Mouse (Mus musculus) CH12.LX (cell line): ENCODE data around the gene Ptges. TPM values are rescaled to one million over a fixed set of nuclear protein-coding genes. Genes with fewer than 3 reads are reported as not detected.

ENCODE experiments used
- DNase-seq: peaks from one replicate; pipeline ENCODE4 v3.0.0-alpha.2; 2013; ENCODE audit errors: extremely low read depth
- H3K27ac ChIP-seq: 2 replicates; pipeline ENCODE4 v1.5.1; 2012; ENCODE audit warnings: low read depth, mild to moderate bottlenecking, control low read depth, moderate library complexity; ENCODE audit not compliant: insufficient read depth
- H3K27me3 ChIP-seq: replicated peaks from 2 replicates; pipeline ENCODE3; 2012; ENCODE audit warnings: inconsistent platforms
- H3K36me3 ChIP-seq, 2 experiments: replicated peaks in 1 of 2; 2 replicates each; pipeline versions ENCODE3 to v1.6.1; 2012; ENCODE audit warnings: inconsistent platforms in 1 of 2, low read length in 1 of 2, mild to moderate bottlenecking in 1 of 2, mixed read lengths in 1 of 2, moderate library complexity in 1 of 2; ENCODE audit not compliant: control insufficient read depth in 1 of 2, insufficient read depth in 1 of 2
- H3K4me1 ChIP-seq, 2 experiments: 2 replicates each; pipeline ENCODE4 v1.6.1; 2012; ENCODE audit warnings: inconsistent platforms in 1 of 2, moderate library complexity in 1 of 2; ENCODE audit not compliant: insufficient read depth in 2 of 2, control insufficient read depth in 1 of 2
- H3K4me2 ChIP-seq: 2 replicates; pipeline ENCODE4 v1.6.1; 2012; ENCODE audit warnings: low read depth, mild to moderate bottlenecking, control low read depth; ENCODE audit not compliant: poor library complexity, insufficient read depth, severe bottlenecking
- H3K4me3 ChIP-seq, 3 experiments: fragments of 150-350 bp in 1 of 3; sonication (generic) in 1 of 3; replicated peaks in 1 of 3; 2 replicates each; pipeline versions ENCODE3 to v1.5.1; 2011 to 2012; ENCODE audit warnings: low read depth in 2 of 3, low read length in 2 of 3, mild to moderate bottlenecking in 2 of 3, moderate library complexity in 2 of 3, control low read depth in 1 of 3, improper control_type of control experiment in 1 of 3, inconsistent platforms in 1 of 3, mixed read lengths in 1 of 3; ENCODE audit not compliant: poor library complexity in 1 of 3
- H3K79me2 ChIP-seq: replicated peaks from 2 replicates; pipeline ENCODE4 v1.6.1; 2012; ENCODE audit warnings: mild to moderate bottlenecking, moderate library complexity; ENCODE audit not compliant: control insufficient read depth, poor library complexity, insufficient read depth, severe bottlenecking; ENCODE audit errors: extremely low read depth
- H3K9ac ChIP-seq: 2 replicates; pipeline ENCODE4 v1.6.1; 2012; ENCODE audit warnings: low read depth, mild to moderate bottlenecking, control low read depth, moderate library complexity; ENCODE audit not compliant: insufficient read depth
- H3K9me3 ChIP-seq: replicated peaks from 2 replicates; pipeline ENCODE3; 2012; ENCODE audit warnings: low read length, inconsistent platforms, mixed read lengths
- BHLHE40 ChIP-seq: IDR thresholded peaks from 2 replicates; pipeline ENCODE4 v1.6.1; 2011; ENCODE audit warnings: mild to moderate bottlenecking, low read depth, low read length, improper control_type of control experiment
- CHD1 ChIP-seq: IDR thresholded peaks from 2 replicates; pipeline ENCODE4 v1.6.1; 2012; ENCODE audit warnings: low read depth, low read length, improper control_type of control experiment, inconsistent platforms
- GABPA ChIP-seq: IDR thresholded peaks from 2 replicates; pipeline ENCODE4 v1.6.1; 2012; ENCODE audit warnings: low read depth, low read length, improper control_type of control experiment, inconsistent platforms; ENCODE audit not compliant: insufficient replicate concordance
- HCFC1 ChIP-seq: IDR thresholded peaks from 2 replicates; pipeline ENCODE4 v1.6.1; 2012; ENCODE audit warnings: low read depth, mild to moderate bottlenecking, inconsistent platforms, low read length, improper control_type of control experiment
- IRF4 ChIP-seq: IDR thresholded peaks from 2 replicates; pipeline ENCODE4 v1.6.1; 2014; ENCODE audit warnings: low read depth, mild to moderate bottlenecking, inconsistent platforms, low read length, improper control_type of control experiment
- JUN ChIP-seq: IDR thresholded peaks from 2 replicates; pipeline ENCODE4 v1.6.1; 2011; ENCODE audit warnings: low read depth, mild to moderate bottlenecking, low read length, improper control_type of control experiment, moderate library complexity; ENCODE audit not compliant: insufficient read depth
- MAZ ChIP-seq: IDR thresholded peaks from 2 replicates; pipeline ENCODE4 v1.6.1; 2012; ENCODE audit warnings: low read depth, mild to moderate bottlenecking, inconsistent platforms, low read length, improper control_type of control experiment, moderate library complexity
- MXI1 ChIP-seq: IDR thresholded peaks from 2 replicates; pipeline ENCODE4 v1.6.1; 2011; ENCODE audit warnings: mild to moderate bottlenecking, low read depth, low read length, improper control_type of control experiment
- NELFE ChIP-seq: IDR thresholded peaks from 2 replicates; pipeline ENCODE4 v1.6.1; 2011; ENCODE audit warnings: low read depth, low read length, improper control_type of control experiment
- POLR2A ChIP-seq: IDR thresholded peaks from 2 replicates; pipeline ENCODE4 v1.6.1; 2011; ENCODE audit warnings: low read depth, mild to moderate bottlenecking, improper control_type of control experiment, low read length
- POLR2AphosphoS2 ChIP-seq: IDR thresholded peaks from 2 replicates; pipeline ENCODE4 v1.6.1; 2011; ENCODE audit warnings: low read depth, low read length, improper control_type of control experiment
- SMC3 ChIP-seq: IDR thresholded peaks from 2 replicates; pipeline ENCODE4 v1.6.1; 2011; ENCODE audit warnings: low read depth, low read length, improper control_type of control experiment
- TBP ChIP-seq: conservative IDR thresholded peaks from 2 replicates; pipeline ENCODE4 v1.6.1; 2011; ENCODE audit warnings: low read depth, low read length, improper control_type of control experiment
- TCF12 ChIP-seq: IDR thresholded peaks from 2 replicates; pipeline ENCODE4 v1.6.1; 2014; ENCODE audit warnings: low read depth, mild to moderate bottlenecking, inconsistent platforms, low read length, improper control_type of control experiment
- UBTF ChIP-seq: IDR thresholded peaks from 2 replicates; pipeline ENCODE4 v1.6.1; 2012; ENCODE audit warnings: low read depth, mild to moderate bottlenecking, inconsistent platforms, low read length, improper control_type of control experiment, moderate library complexity
- USF1 ChIP-seq: IDR thresholded peaks from 2 replicates; pipeline ENCODE4 v1.6.1; 2014; ENCODE audit warnings: low read depth, mild to moderate bottlenecking, inconsistent platforms, low read length, improper control_type of control experiment
- ZNF384 ChIP-seq: IDR thresholded peaks from 2 replicates; pipeline ENCODE4 v1.6.1; 2012; ENCODE audit warnings: low read depth, low read length, improper control_type of control experiment, inconsistent platforms
- dilution Hi-C: fragments of 300-500 bp; cut with MboI; formaldehyde crosslinking; loops from 2 replicates; pipeline ENCODE4 v1.14.3; 2020; ENCODE audit warnings: low sequenced_read_pairs; ENCODE audit not compliant: extremely low pct_unique_long_range_greater_than_20kb, extremely low pct_ligation_motif_present
- in situ Hi-C: fragments of 300-500 bp; cut with MboI; formaldehyde crosslinking; loops from 3 replicates; pipeline ENCODE4 v1.14.3; 2019; ENCODE audit warnings: low sequenced_read_pairs, low pct_ligation_motif_present, low pct_unique_long_range_greater_than_20kb, mixed read lengths
- polyA plus RNA-seq: library from polyadenylated mRNA; unstranded; fragments of >175 nt; gene quantifications from 2 replicates; pipeline ENCODE4 v1.2.1, GENCODE M21; 2012; ENCODE audit warnings: low read depth; ENCODE audit not compliant: insufficient read length
- total RNA-seq, 2 experiments: library from RNA; depleted of rRNA; stranded (reverse); fragments of 300-350 nt in 1 of 2; fragments of >200 nt in 1 of 2; gene quantifications; 2 replicates each; pipeline ENCODE4 v1.2.3; 2012 to 2014

The Ptges gene
- total and polyA plus RNA-seq, 3 experiments = 0.04 to 0.09 TPM; not detected in 1

DNA sequence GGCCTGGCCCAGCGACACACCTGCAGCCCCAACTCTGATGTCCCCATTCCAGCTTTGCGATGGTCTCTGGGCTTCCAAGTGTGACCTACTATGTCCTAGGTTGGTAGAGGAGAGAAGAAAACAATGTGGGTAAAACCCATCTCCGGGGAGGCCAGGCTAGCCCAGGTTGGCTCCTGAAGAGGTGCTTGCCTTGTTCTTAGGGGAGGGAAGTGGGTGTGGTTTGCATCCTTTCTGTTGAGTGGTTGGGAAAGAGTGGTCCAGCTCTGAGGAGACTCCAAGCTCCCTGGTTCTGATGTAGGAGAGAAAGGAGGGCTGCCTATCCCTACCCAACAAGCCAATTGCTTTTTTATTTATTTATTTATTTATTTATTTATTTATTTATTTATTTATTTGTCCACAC lies 64.2 kb downstream of the Ptges start:
- H3K79me2 ChIP-seq = no peaks in the 10 kb centered on the region
- no peak for DNase-seq
- TF ChIP-seq POLR2A (no peak), POLR2AphosphoS2 (no peak), HCFC1 (no peak), USF1 (no peak), MXI1 (no peak)
- H3K9me3 ChIP-seq = no peaks in the 10 kb centered on the region
- dilution Hi-C loops = no loop called here
- H3K9ac ChIP-seq = no peak overlapping the region
- peaks cover 83% of the 10 kb centered on the region for H3K27me3 ChIP-seq
- in situ Hi-C loops = no loop called here
- no peak overlapping the region for H3K4me3 ChIP-seq
- no peak overlapping the region for H3K27ac ChIP-seq
- H3K4me1 ChIP-seq = no peaks in the 10 kb centered on the region
- H3K36me3 ChIP-seq = no peaks in the 10 kb centered on the region
- no peak overlapping the region for H3K4me2 ChIP-seq

GRCm38 (mm10) chr2:30864968-30865381 lies 64.7 kb downstream of the Ptges start:
- TF ChIP-seq IRF4 (no peak), MXI1 (no peak), UBTF (no peak), BHLHE40 (no peak), ZNF384 (no peak), NELFE (no peak), CHD1 (no peak)
- Histone ChIP-seq H3K27me3 (peaks cover 79% of the 10 kb centered on the region), H3K9ac (no peak overlapping the region), H3K27ac (no peak overlapping the region), H3K9me3 (no peaks in the 10 kb centered on the region), H3K36me3 (no peaks in the 10 kb centered on the region), H3K4me2 (no peak overlapping the region), H3K4me1 (no peaks in the 10 kb centered on the region), H3K4me3 (no peak overlapping the region), H3K79me2 (no peaks in the 10 kb centered on the region)
- dilution Hi-C loops (no loop called here), in situ Hi-C loops (no loop called here)
- DNase-seq = no peak

- dilution Hi-C loops (no loop called here), in situ Hi-C loops (no loop called here)
- Histone ChIP-seq H3K27me3 (peaks cover 78% of the 10 kb centered on the region), H3K4me1 (peaks cover 2 to 13% of the 10 kb centered on the region in 2 experiments; a peak in 3 of 4 replicates), H3K4me2 (no peak overlapping the region), H3K4me3 (no peak overlapping the region), H3K9me3 (no peaks in the 10 kb centered on the region), H3K79me2 (no peaks in the 10 kb centered on the region), H3K27ac (no peak overlapping the region), H3K36me3 (no peaks in the 10 kb centered on the region), H3K9ac (no peak overlapping the region)
- no peak for TF ChIP-seq POLR2A
- no peak for TF ChIP-seq IRF4
- TF ChIP-seq SMC3 = no peak
- TF ChIP-seq GABPA = no peak
- TF ChIP-seq MAZ = no peak
- no peak for TF ChIP-seq BHLHE40
- no peak for TF ChIP-seq TBP
- TF ChIP-seq TCF12 = no peak
- no peak for TF ChIP-seq JUN
- TF ChIP-seq USF1 = no peak
- no peak for DNase-seq
Measured at GRCm38 (mm10) chr2:30863574-30863973, 66.1 kb downstream of the Ptges start.
